Mouse (Mus musculus) bone marrow macrophage, adult 2 months (primary cell): ENCODE measurements at regions not wholly inside any gene's neighbourhood (a gene's known extent, or its start where the extent isn't known, plus 50 kb on each side); places are given as distances from the start of the nearest gene placed in this dataset.

Experiments
- CTCF ChIP-seq: IDR thresholded peaks from 2 replicates; pipeline ENCODE4 v1.5.1; 2012; ENCODE audit warnings: low read depth, mild to moderate bottlenecking, low read length, moderate library complexity
- POLR2A ChIP-seq: IDR thresholded peaks from 2 replicates; pipeline ENCODE4 v1.6.1; 2012; ENCODE audit warnings: mild to moderate bottlenecking, low read depth, low read length, borderline replicate concordance

DNA sequence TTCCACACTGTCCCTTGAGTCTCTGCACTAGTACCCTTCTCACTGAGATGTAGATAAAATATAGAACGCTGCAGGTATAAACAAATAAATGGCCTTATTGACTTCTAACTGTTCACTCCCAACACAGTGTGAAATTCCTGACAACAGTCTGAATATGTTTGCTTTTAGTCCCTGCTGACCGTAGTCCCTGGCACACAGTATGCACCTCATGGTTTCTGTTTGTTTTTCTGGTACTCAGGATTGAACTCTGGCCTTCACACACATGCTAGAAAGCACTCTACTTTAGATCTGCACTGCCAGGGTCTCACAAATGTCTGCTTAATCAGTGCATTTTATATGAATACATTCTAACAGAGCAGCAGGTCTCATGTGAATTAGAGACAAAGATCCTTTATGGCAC lies 95.8 kb downstream of the Rps12 start:
- TF ChIP-seq CTCF, result no peak
- no peak for TF ChIP-seq POLR2A
